Mouse (Mus musculus) neutrophil, adult 83 days (primary cell): ENCODE measurements around the gene Gm4177. TPM values are rescaled to one million over a fixed set of nuclear protein-coding genes. Genes with fewer than 3 reads are reported as not detected.

Source experiments
- total RNA-seq, 2 experiments: library from RNA; stranded (reverse); gene quantifications; one replicate each; pipeline ENCODE4 v1.2.4; 2023

Gene Gm4177
- total RNA-seq, result not detected

GRCm38 (mm10) chr7:21796628-21797027 lies at the start of gene Gm4177:
Gm4177 (minus strand) TSS chr7:21796728.

GRCm38 (mm10) chr7:21844167-21844566 lies 47.6 kb upstream of the Gm4177 start, which contains the start of gene Gm5725:
Gm5725 (minus strand) TSS chr7:21844267.

GRCm38 (mm10) chr7:21832051-21832450 lies 35.5 kb upstream of the Gm4177 start, which contains the start of gene Vmn1r135:
Vmn1r135 (plus strand) TSS chr7:21832351.

GRCm38 (mm10) chr7:21761375-21761774 lies 35.2 kb downstream of the Gm4177 start, which contains the start of gene Gm4175:
Gm4175 (minus strand) TSS chr7:21761475.

Other genes starting within 250 kb of the Gm4177 start
- not detected for gene Vmn1r132, start 182.6 kb downstream of the Gm4177 start, total RNA-seq
- not detected for gene Gm4175, start 35.3 kb downstream of the Gm4177 start, total RNA-seq
- not detected for gene Vmn1r135, start 35.6 kb upstream of the Gm4177 start, total RNA-seq
- gene Gm5725, start 47.5 kb upstream of the Gm4177 start, total RNA-seq, result not detected
- gene Gm5891, start 124.6 kb upstream of the Gm4177 start, total RNA-seq, result not detected
- not detected for gene Vmn1r137, start 197.9 kb upstream of the Gm4177 start, total RNA-seq
- not detected for gene Vmn1r138, start 232.2 kb upstream of the Gm4177 start, total RNA-seq